Mouse (Mus musculus): ENCODE measurements around the gene Lemd2. TPM values are rescaled to one million over a fixed set of nuclear protein-coding genes. Genes with fewer than 3 reads are reported as not detected.

Gene Lemd2
- polyA plus RNA-seq, 1 experiment = 48.4 TPM

DNA sequence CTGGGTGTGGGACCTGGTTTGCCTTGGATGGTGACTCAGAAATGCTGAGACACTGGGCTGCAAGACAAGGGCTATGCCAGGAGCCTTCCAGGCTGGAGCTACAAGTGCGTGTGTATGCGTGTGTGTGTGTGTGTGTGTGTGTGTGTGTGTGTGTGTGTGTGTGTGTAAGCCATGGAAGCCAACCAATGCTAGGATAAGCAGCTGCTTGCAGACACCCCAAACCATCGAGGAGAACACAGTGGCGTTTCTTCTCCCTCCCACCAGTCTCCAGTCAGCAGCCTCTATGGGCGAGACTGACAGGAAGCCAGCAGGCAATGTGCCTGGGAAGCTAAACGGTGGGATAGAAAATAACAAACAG lies 26.9 kb upstream of the Lemd2 start:
- TF ChIP-seq CTCF (conservative IDR thresholded peaks at IDR 0.05; ENCODE audit: insufficient read depth, insufficient read length, low read depth, low read length) (no peak), POLR2A (IDR thresholded peaks at IDR 0.05; ENCODE audit: low read depth, low read length) (no peak)
- Histone ChIP-seq H3K4me3 (ENCODE audit: insufficient read depth, low read depth, low read length) (no peak overlapping the region), H3K36me3 (ENCODE audit: control insufficient read depth, insufficient read depth, low read length) (no peaks in the 10 kb centered on the region), H3K4me1 (ENCODE audit: control insufficient read depth, insufficient read depth, low read length) (no peaks in the 10 kb centered on the region), H3K27ac (ENCODE audit: insufficient read depth, low read depth, low read length) (no peak overlapping the region), H3K27me3 (replicated peaks; ENCODE audit: control insufficient read depth, insufficient read depth, low read length) (no peaks in the 10 kb centered on the region)
- WGBS = 70% methylated on average over 6 of the region's 6 CpGs
- no peak for DNase-seq

DNA sequence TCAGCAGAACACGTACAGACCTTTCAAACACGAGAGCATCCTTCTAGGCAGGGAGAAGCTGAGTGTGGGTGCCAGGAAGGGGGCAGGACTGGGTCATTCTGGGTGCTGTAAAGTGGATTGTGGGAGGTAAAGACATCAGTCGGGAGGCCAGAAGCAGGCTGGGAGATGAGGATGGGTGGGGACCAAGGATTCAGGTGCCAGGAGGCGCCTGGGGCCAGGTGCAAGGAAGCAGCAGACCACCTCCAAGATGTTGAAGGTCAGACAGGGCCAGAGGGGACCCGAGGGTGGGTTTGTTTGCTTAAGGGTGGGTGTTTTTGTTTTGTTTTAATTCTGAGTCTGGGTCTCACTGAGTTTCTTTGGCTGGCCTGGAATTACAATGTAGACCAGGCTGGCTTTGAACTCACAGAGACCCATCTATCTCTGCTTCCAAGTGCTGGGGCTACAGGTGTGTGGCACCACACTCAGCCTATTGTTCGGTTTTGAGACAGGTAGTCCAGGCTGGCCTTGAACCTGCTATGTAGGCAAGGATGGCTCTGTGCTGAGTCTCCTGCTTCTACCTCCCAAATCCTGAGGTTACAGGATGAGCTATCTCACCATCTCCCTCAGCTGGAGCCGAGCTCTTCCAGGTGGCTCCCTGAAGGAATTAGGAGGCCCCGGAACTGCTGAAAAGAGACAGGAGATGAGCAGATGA lies 26.3 kb upstream of the Lemd2 start:
- H3K27ac ChIP-seq (ENCODE audit: insufficient read depth, low read depth, low read length) = no peak overlapping the region
- no peaks in the 10 kb centered on the region for H3K27me3 ChIP-seq (replicated peaks; ENCODE audit: control insufficient read depth, insufficient read depth, low read length)
- no peaks in the 10 kb centered on the region for H3K36me3 ChIP-seq (ENCODE audit: control insufficient read depth, insufficient read depth, low read length)
- no peak overlapping the region for H3K4me3 ChIP-seq (ENCODE audit: insufficient read depth, low read depth, low read length)
- WGBS = 47% methylated on average over 8 of the region's 8 CpGs
- no peaks in the 10 kb centered on the region for H3K4me1 ChIP-seq (ENCODE audit: control insufficient read depth, insufficient read depth, low read length)
- no peak for DNase-seq
- TF ChIP-seq POLR2A (IDR thresholded peaks at IDR 0.05; ENCODE audit: low read depth, low read length) = no peak
- TF ChIP-seq CTCF (conservative IDR thresholded peaks at IDR 0.05; ENCODE audit: insufficient read depth, insufficient read length, low read depth, low read length) = no peak

DNA sequence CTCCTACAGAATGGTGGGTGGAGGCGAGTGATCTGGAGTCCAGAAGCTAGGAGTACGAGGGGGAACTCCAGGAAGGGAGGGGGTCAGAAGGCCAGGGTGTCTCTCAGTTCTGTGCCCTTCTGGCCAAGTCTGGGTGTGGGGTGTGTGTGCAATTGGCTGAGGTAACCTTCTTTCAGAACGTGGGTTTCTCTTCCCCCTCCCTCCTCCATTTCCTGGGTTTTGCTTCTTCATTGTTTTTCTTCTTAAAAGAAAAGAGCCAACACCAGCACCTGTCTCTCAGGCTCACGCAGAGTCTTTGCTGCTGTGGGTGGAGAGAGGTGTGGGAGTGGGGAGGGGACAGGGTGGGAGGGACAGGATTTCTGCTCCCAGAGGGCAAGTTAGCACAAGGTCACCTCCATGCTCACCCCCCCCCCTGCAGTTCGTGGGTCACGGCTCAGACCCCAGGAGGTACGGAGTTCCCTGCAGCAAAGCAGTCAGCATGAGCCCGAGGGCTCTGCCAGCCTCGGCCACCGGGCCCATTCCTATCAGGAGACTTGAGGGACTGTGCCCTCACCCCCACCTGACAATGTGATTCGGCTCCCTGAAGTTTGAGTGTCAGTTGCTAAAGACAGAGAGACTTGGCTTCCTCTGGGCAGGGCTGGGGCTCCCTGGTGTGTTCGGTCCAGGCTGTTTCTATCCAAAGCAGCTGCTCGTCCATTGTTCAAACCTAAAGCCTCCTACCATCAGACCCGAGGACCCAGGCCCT lies 25.6 kb upstream of the Lemd2 start:
- Histone ChIP-seq H3K27ac (ENCODE audit: insufficient read depth, low read depth, low read length) (no peak overlapping the region), H3K36me3 (ENCODE audit: control insufficient read depth, insufficient read depth, low read length) (no peaks in the 10 kb centered on the region), H3K4me3 (ENCODE audit: insufficient read depth, low read depth, low read length) (no peak overlapping the region), H3K27me3 (replicated peaks; ENCODE audit: control insufficient read depth, insufficient read depth, low read length) (no peaks in the 10 kb centered on the region), H3K4me1 (ENCODE audit: control insufficient read depth, insufficient read depth, low read length) (no peaks in the 10 kb centered on the region)
- DNase-seq = no peak
- no peak for TF ChIP-seq CTCF (conservative IDR thresholded peaks at IDR 0.05; ENCODE audit: insufficient read depth, insufficient read length, low read depth, low read length)
- 19% methylated on average over 14 of the region's 14 CpGs for WGBS

DNA sequence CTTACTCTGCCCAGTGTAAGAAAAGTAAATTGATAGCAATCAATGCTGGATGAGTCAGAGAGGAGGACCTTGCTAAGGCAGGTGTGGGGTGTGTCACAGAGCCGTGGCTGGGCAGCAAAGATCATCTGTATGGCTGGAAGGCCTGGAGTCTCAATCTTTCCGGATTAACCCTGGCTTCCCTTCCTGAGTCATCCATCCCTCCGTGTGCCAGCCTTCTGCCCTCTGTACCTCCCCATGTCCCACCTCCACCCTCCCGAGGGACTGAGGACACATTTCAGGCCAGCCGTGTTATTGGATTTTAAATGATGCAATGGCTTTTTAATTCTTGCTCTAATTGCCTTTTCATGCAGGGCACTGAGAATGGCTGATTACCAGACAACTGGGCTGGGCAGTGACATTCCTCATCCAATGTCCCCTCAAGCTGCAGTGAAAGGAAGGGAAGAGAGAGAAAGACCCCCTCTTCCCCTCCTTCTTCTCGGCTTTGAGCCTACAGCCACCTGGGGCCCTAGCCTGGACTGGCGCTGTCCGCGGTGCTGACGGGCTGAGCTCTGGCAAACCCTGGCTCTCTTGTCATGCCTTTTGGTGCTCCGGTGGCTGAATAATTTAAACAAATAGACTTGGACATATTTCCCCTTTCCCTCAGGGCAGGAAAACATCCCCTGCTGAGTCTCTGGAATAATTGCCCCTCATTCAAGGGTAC lies 24.1 kb upstream of the Lemd2 start:
- H3K4me3 ChIP-seq (ENCODE audit: insufficient read depth, low read depth, low read length) = no peak overlapping the region
- H3K27ac ChIP-seq (ENCODE audit: insufficient read depth, low read depth, low read length) = no peak overlapping the region
- H3K4me1 ChIP-seq (ENCODE audit: control insufficient read depth, insufficient read depth, low read length) = no peaks in the 10 kb centered on the region
- WGBS = 21% methylated on average over 11 of the region's 11 CpGs
- H3K27me3 ChIP-seq (replicated peaks; ENCODE audit: control insufficient read depth, insufficient read depth, low read length) = no peaks in the 10 kb centered on the region
- peak; percentile 68 for DNase-seq
- no peaks in the 10 kb centered on the region for H3K36me3 ChIP-seq (ENCODE audit: control insufficient read depth, insufficient read depth, low read length)
- no peak for TF ChIP-seq CTCF (conservative IDR thresholded peaks at IDR 0.05; ENCODE audit: insufficient read depth, insufficient read length, low read depth, low read length)
- no peak for TF ChIP-seq POLR2A (IDR thresholded peaks at IDR 0.05; ENCODE audit: low read depth, low read length)

DNA sequence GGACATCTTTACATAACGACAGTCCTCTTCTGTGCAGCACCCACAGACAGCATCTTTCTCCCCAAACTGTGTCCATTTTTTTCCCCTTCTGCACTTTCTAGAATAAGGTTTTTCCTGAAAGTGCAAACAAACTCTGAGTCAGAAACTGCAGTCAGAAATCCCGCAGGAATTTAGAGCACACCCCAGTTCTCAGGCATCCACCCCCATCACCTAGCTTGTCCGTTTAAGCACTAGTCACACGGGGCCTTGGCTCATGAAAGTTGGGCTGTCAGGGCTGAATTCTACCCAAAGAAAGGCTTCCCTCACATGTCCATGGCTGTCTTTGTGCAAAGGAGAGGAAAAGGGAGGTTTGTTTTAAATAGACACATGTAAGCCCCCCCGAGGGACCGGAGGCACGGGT lies 23.0 kb upstream of the Lemd2 start:
- H3K36me3 ChIP-seq (ENCODE audit: control insufficient read depth, insufficient read depth, low read length) = no peaks in the 10 kb centered on the region
- H3K4me3 ChIP-seq (ENCODE audit: insufficient read depth, low read depth, low read length) = no peak overlapping the region
- no peak for DNase-seq
- H3K27me3 ChIP-seq (replicated peaks; ENCODE audit: control insufficient read depth, insufficient read depth, low read length) = no peaks in the 10 kb centered on the region
- no peak for TF ChIP-seq CTCF (conservative IDR thresholded peaks at IDR 0.05; ENCODE audit: insufficient read depth, insufficient read length, low read depth, low read length)
- no peak for TF ChIP-seq POLR2A (IDR thresholded peaks at IDR 0.05; ENCODE audit: low read depth, low read length)
- H3K4me1 ChIP-seq (ENCODE audit: control insufficient read depth, insufficient read depth, low read length) = no peaks in the 10 kb centered on the region
- no peak overlapping the region for H3K27ac ChIP-seq (ENCODE audit: insufficient read depth, low read depth, low read length)
- 70% methylated on average over 7 of the region's 7 CpGs for WGBS

DNA sequence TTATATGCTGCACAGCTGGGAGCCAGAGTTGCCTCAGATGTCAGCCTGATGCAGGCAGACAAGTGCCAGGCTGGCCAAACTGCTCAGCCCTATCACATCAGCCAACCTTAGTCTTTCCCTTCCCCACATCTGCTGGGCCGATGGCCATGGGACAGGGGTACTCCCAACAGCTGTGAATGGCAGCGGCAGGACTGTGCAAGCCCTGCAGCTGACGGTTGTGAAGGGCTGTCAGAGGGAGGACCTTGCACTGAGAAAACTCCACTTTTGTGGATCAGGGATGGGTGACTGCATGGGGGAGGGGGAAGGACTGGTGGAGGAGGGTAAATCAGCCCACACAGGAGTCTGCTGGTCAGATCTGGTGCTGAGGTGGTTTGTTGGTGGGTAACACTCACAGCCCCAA lies 22.4 kb upstream of the Lemd2 start:
- 33% methylated on average over 3 of the region's 3 CpGs for WGBS
- Histone ChIP-seq H3K27me3 (replicated peaks; ENCODE audit: control insufficient read depth, insufficient read depth, low read length) (no peaks in the 10 kb centered on the region), H3K4me1 (ENCODE audit: control insufficient read depth, insufficient read depth, low read length) (no peaks in the 10 kb centered on the region), H3K27ac (ENCODE audit: insufficient read depth, low read depth, low read length) (no peak overlapping the region), H3K36me3 (ENCODE audit: control insufficient read depth, insufficient read depth, low read length) (no peaks in the 10 kb centered on the region), H3K4me3 (ENCODE audit: insufficient read depth, low read depth, low read length) (no peak overlapping the region)
- TF ChIP-seq POLR2A (IDR thresholded peaks at IDR 0.05; ENCODE audit: low read depth, low read length) = no peak
- DNase-seq = no peak

DNA sequence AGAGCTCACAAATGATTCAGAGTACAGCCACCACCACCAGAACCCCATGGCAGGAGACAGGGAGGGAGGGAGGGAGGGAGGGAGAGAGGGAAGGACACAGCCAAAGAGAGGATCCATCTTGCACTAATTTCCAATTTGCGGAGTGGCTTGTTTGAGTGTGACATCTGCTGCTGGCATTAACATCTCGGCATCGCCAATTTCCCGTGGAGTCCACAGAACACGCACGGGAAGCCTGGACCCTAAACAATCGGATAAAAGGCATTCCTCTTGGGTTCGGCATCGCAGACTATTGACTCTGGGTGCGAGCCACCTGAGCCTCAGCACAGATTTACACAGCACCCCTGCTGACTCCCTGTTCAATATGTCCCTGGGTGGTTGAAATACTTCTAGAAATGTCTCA lies 21.5 kb upstream of the Lemd2 start:
- Histone ChIP-seq H3K4me3 (ENCODE audit: insufficient read depth, low read depth, low read length) (no peak overlapping the region), H3K4me1 (ENCODE audit: control insufficient read depth, insufficient read depth, low read length) (no peaks in the 10 kb centered on the region), H3K27me3 (replicated peaks; ENCODE audit: control insufficient read depth, insufficient read depth, low read length) (no peaks in the 10 kb centered on the region), H3K27ac (ENCODE audit: insufficient read depth, low read depth, low read length) (no peak overlapping the region), H3K36me3 (ENCODE audit: control insufficient read depth, insufficient read depth, low read length) (no peaks in the 10 kb centered on the region)
- TF ChIP-seq CTCF (conservative IDR thresholded peaks at IDR 0.05; ENCODE audit: insufficient read depth, insufficient read length, low read depth, low read length) = no peak
- TF ChIP-seq POLR2A (IDR thresholded peaks at IDR 0.05; ENCODE audit: low read depth, low read length) = no peak
- DNase-seq = no peak
- WGBS = 85% methylated on average over 10 of the region's 10 CpGs
